Mouse (Mus musculus) lung, adult 2 months (tissue): ENCODE measurements at regions not wholly inside any gene's neighbourhood (a gene's known extent, or its start where the extent isn't known, plus 50 kb on each side); places are given as distances from the start of the nearest gene placed in this dataset.

ENCODE experiments used
- DNase-seq: peaks from one replicate; pipeline ENCODE4 v3.0.0; 2022
- H3K4me1 ChIP-seq: fragments of 200-500 bp; 2 replicates; pipeline ENCODE4 v1.6.1; 2011; ENCODE audit warnings: low read length; ENCODE audit not compliant: control insufficient read depth, insufficient read depth
- H3K4me3 ChIP-seq: fragments of 200-500 bp; replicated peaks from 2 replicates; pipeline ENCODE3; 2011; ENCODE audit warnings: low read depth, mild to moderate bottlenecking, control low read depth, low read length; ENCODE audit errors: extremely low read depth
- CTCF ChIP-seq: fragments of 200-500 bp; IDR thresholded peaks from 2 replicates; pipeline ENCODE4 v1.5.1; 2011; ENCODE audit warnings: mild to moderate bottlenecking, low read length, control low read depth; ENCODE audit not compliant: insufficient read depth
- POLR2A ChIP-seq: fragments of 200-500 bp; IDR thresholded peaks from 2 replicates; pipeline ENCODE4 v1.6.1; 2011; ENCODE audit warnings: low read depth, mild to moderate bottlenecking, control low read depth, low read length, borderline replicate concordance; ENCODE audit errors: extremely low read depth
- WGBS: fragments of 180-500 bp; shearing (Covaris S2); methylation state at CpG from one replicate; pipeline ENCODE4 v1.1.7; 2018; 5-methylcytosine and 5-hydroxymethylcytosine counted together

DNA sequence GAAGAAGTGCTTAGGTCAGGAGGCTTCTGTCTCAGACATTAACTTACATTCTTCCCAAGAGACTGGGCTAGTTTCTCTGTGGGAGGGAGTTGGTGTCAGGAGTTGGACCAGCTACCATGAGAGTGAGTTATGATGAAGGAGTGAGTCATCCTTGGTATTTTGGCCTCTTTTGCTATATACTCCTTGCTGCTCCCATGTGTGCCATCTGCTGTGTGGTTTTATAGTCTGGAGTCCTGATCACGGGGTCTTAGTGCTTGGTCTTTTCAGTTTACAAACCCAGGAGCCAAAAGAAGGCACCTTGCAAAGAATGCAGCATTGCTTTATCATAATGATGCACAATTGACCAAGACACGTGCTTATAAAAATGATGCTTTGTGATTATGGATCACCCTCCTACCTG lies 56.6 kb downstream of the Zfp503 start:
- no peak overlapping the region for H3K4me3 ChIP-seq
- TF ChIP-seq CTCF, result no peak
- TF ChIP-seq POLR2A, result no peak
- H3K4me1 ChIP-seq, result no peaks in the 10 kb centered on the region
- 73% methylated on average over 2 of the region's 2 CpGs for WGBS
- DNase-seq, result no peak

DNA sequence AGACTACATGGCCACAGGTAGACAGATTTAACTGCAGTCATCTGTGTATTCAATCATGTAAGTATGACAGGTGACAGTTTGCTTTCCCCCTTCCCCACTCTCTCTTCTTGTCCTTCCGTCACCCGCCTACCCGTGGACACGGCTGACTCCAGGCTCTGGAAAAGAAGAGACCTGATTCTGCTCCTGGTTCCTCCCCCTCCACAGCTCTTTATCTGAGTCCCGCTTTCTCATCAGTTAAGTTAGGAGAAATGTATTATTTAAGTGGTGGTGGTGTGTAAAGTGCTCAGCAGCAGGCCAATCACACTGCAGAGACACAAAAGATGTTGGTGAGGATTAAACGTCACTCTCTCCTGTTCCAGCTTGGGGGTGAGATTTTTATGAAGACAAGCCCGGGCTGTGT lies 57.5 kb downstream of the Zfp503 start:
- no peak overlapping the region for H3K4me3 ChIP-seq
- no peaks in the 10 kb centered on the region for H3K4me1 ChIP-seq
- WGBS, result 69% methylated on average over 7 of the region's 7 CpGs
- TF ChIP-seq POLR2A (no peak), CTCF (no peak)
- DNase-seq, result no peak

DNA sequence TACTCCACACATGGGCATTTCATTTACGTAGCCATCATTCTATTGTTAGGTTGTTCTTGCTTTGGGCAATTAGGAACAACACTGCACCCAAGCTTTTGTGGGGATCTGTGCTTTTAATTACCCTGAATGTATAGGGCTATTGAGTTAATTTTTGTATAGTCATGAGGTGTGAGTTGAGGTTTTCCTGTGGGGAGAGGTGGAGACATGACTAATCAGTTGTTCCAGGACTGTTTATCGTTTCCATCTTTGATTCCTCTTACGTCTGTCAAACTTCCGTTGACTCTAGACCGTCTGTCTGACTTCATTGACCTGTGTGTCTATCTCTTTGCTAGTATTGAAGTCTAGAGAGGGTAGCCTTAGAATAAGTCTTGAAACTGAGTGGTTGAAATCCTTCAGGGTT lies 60.4 kb downstream of the Zfp503 start:
- TF ChIP-seq CTCF (no peak), POLR2A (no peak)
- no peak for DNase-seq
- 55% methylated on average over 5 of the region's 5 CpGs for WGBS
- H3K4me3 ChIP-seq, result no peak overlapping the region
- no peaks in the 10 kb centered on the region for H3K4me1 ChIP-seq

DNA sequence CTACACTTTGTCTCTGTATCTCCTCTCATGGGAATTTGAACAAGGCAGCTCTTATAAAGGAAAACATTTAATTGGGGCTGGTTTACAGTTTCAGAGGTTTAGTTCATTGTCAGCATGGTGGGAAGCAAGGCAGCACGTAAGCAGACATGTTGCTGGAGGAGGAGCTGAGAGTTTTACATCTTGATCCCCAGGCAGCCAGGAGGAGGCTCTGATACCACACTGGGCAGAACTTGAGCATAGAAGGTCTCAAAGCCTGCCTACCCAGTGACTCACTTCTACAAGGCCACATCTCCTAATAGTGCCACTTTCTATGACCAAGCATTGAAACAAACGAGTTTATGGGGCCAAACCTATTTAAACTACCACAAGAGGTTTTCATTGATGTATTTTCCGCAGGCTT lies 67.9 kb upstream of the Comtd1 start:
- DNase-seq, result no peak
- 89% methylated on average over 3 of the region's 3 CpGs for WGBS
- Histone ChIP-seq H3K4me3 (no peak overlapping the region), H3K4me1 (no peaks in the 10 kb centered on the region)
- TF ChIP-seq CTCF (no peak), POLR2A (no peak)

DNA sequence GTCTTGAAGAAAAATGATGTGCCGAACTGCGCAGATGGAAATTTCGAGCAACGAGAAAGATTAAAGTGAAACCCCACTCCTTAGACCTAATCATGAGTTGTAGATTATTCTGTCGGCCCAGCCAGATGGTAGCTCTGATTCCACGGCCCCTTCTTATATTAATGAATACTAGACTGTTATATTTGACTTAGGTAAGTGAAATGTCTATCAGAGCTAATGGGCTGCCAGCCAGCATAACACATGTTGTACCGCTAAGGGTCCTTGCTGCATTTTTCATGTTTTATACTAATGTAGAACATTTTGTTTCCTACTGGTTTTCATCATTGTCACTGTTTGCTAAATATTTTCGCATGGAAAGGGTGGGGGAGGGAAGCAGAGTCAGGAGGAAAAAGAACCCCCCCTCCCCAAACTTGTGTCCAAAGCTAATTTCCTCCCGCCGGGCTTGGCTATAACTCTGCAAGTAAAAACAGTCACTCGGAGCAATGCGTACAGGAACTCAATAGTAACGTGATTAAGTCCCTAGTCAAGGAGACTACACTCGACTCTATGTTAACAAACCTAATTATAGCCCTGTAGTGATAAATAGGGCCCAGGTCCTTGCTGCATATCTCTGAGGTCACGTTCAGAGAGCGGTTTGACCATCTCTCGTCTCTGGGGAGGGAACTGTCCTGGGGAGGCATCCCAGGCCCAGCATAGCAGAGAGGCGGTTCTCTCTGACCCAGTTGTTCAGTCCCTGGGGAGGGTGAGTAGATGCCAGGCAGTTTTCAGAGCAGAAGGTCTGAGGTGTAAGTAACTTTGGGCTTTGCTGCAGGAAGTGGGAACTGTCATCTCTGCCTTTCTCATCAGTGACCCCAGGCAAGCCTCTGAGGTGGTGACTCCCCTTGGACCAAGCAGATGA lies 56.0 kb upstream of the Comtd1 start:
- no peak for TF ChIP-seq CTCF
- no peak for TF ChIP-seq POLR2A
- no peak for DNase-seq

DNA sequence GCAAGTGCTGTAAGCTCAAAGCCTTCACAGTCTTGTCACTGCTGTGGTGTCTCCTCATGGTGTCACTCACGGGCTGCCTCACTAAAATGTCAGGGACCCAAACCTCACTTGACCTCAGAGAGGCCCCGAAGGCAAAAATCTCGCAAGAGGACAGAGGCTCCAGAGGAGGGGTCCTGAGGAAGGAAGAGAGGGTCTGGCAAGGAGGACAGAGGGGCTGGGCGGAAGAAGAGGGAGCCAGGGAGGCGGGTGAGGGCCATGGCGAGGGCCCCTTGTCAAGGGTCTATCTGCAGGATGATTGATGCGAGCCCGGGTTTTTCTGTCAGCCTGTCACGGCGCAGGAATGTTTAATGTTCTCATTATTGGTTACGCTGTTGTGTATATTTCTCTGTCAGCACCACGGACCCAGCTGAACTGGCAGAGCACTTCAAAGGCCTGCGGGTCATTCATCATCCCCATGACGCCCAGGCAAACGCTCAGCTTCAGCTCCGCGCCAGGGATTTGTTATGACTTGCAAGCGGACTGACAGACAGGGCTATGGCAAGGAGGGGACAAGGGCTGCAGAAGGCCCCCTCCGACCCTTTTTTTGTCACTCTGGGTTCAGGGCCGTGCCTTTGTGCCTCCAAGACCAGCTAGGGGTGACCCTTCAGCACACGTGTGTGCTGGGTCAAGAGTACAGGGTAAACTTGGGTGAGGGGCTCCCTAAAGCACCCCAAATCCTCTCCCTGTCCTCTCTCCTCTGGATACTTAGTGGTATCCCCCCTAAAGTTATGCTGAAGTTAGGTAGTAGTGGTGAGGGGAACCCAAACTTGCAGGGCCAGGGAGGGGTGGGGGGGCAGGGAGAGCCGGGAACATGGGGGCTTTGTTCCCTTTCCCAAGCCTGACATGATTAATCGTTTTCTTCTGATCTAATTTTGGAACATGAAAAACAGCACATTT lies 55.1 kb upstream of the Comtd1 start:
- no peak for TF ChIP-seq POLR2A
- peak; percentile 31; the same call in 1 of the 2 replicates for TF ChIP-seq CTCF
- peaks cover 3% of the 10 kb centered on the region for H3K4me1 ChIP-seq
- 6% methylated on average over 23 of the region's 23 CpGs for whole genome bisulfite sequencing
- H3K4me3 ChIP-seq, result peak overlapping the region; percentile 19
- DNase-seq, result peak; percentile 53

More for the DNA sequence above, 56.0 kb upstream of the Comtd1 start:
- H3K4me1 ChIP-seq, result peaks cover 3% of the 10 kb centered on the region
- no peak overlapping the region for H3K4me3 ChIP-seq
- 27% methylated on average over 18 of the region's 18 CpGs for WGBS

DNA sequence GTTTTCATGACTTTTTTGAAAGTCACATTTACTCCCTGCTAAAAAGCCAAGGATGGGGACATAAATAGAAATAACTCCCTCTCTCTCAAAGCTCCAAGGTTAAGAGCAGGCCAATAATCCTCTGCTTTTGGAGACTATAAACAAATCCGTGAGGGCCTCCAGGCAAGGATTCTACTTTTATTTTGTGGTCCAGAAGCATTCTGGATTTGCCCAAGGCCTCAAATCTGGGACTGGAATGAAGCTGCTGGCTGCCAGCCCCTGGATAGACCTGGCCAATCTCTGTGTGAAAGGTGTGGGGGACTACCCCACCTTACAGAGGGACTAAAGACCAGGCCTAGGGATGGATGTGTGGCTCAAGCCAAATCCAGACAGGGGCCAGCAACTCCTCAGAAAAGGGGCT lies 54.1 kb upstream of the Comtd1 start:
- no peak for DNase-seq
- WGBS, result 65% methylated on average over 1 of the region's 1 CpGs
- H3K4me1 ChIP-seq, result peaks cover 3% of the 10 kb centered on the region
- TF ChIP-seq POLR2A (no peak), CTCF (no peak)
- H3K4me3 ChIP-seq, result no peak overlapping the region

DNA sequence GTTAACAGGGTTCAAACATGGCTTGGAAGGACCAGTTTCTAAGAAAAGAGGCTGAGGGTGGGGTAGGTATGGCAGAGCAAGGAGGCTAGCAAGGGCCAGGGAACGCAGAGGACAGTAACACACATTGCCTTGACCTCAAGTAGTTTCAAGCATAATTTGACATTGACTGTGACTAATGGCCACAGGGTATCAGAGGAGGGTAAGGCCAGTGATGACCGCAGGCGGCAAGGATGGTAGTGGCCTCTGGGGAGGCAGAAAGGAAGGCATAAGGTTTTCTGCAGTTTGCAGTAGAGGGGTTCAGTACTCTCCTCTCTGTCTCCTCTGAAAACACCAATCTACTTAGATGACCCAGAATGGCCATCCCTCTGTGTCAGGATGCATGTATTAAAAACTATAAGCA lies 53.7 kb upstream of the Comtd1 start:
- DNase-seq, result no peak
- WGBS, result 95% methylated on average over 3 of the region's 3 CpGs
- Histone ChIP-seq H3K4me1 (peaks cover 3% of the 10 kb centered on the region), H3K4me3 (no peak overlapping the region)
- no peak for TF ChIP-seq POLR2A
- no peak for TF ChIP-seq CTCF

DNA sequence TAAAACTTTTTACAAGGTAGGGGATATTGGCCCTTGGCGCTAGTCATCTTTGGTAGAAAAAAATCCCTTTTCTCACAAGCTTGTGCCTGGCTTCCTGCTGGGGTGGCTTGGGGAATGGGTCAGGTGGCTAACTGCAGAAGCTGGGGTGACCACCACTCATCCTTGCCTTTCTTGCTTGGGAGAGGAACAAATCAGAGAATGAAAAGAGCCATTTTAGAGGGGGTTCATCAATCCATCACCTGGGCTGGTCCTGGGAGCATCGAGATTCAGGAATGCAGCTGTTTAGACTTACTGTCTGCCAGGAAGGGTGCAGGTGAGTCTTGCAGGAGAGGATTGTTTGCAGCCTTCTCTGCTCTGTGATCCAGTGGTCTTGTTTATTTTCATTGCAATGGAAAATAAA lies 52.2 kb upstream of the Comtd1 start:
- TF ChIP-seq CTCF (no peak), POLR2A (no peak)
- no peak overlapping the region for H3K4me3 ChIP-seq
- no peak for DNase-seq
- peaks cover 3% of the 10 kb centered on the region for H3K4me1 ChIP-seq
- WGBS, result 75% methylated on average over 2 of the region's 2 CpGs

DNA sequence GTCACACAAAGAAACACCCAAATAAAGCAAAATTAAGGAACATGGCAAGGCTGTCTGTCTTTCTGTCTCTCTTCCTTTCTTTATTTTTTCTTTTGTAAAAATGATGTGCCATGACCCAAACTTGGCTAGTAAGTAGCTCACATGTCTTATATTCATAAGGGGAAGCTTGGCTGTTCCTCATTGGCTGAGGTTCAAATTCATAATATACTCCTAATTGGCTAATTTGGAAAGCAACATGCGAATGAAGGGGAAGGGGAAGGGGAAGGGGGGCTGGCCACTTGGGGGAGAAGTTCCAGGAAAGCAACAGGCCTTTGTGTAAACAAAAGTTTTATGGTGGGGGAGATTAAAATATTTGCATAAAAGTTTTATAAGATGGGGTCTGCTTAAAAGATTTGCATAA lies 51.7 kb upstream of the Comtd1 start:
- WGBS, result 55% methylated on average over 1 of the region's 1 CpGs

More for the DNA sequence above, 51.7 kb upstream of the Comtd1 start:
- Histone ChIP-seq H3K4me1 (peaks cover 3% of the 10 kb centered on the region), H3K4me3 (no peak overlapping the region)
- DNase-seq, result no peak
- no peak for TF ChIP-seq CTCF
- no peak for TF ChIP-seq POLR2A
